Mouse (Mus musculus): Measurements from ENCODE around the gene Arhgap29. TPM values are rescaled to one million over a fixed set of nuclear protein-coding genes. Genes with fewer than 3 reads are reported as not detected.

Arhgap29 gene
- total RNA-seq, 2 experiments from 2014 or later: 1.1 TPM; not detected in 1

DNA sequence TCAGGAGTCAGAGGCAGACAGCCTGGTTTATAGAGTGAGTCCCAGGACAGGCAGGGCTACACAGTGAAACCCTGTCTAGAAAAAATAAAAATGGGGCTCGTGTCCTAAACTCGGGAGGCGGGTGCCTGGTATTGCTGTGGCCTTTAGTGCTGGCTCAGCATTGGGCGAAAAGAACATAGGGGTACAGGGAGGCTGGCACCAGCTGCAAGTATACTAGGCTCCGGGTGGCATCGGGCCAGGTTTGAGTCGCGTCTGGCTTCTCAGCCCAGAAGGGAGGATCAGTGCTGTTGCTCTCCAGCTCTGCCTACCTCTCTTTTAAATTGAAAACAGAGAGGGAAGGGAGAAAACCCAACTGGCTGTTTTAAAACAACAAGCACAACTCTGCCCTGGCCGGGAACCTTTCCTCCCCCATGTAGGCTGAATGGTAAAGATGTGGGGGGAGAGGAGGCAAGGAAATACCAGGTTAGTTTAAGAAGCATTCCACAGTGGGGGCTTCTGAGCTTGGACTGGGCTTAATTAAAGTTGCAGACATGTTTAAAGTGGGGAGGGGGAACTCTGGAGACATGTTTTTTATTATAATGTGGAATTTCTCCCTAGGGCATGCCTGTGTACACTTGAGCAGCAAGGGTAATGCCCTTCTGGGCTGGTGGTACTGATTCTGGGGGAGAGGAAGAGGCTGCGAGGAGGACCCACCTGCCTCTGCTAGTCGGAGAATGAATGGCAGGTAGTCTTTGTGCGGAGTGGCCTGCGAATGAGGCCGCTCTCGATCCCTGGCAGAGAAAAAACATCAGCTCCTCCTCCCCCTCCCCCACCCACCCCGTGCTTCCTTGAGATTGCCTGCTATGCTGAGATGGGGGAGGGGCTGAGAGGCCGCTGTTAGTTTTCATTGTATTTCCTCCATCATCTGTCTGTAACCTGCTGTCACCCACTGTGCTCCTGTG is 95.8 kb downstream of the Arhgap29 start:
- ATAC-seq (replicated peaks; ENCODE audit: low FRiP score, low TSS enrichment, poor library complexity, severe bottlenecking): no peak

DNA sequence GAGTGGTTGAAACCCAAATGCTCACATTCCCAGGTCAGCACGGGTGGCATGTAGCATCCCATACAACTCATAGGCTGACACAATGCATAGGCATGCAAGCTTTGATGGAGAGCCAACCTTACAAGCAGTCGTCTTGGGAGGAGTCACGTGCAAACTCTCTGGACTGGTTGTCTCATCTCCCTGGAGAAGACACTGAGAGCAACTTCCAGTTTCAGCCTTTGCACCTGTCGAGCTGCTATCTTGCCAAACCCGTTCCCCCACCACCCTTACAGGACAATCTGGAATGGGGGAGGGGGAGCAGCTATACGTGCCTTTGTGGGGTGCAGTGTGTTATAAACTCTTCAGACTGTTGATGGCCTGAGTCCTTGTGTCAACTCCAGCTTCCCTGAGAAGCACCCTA is 96.8 kb downstream of the Arhgap29 start:
- no peak for ATAC-seq (replicated peaks; ENCODE audit: low FRiP score, low TSS enrichment, poor library complexity, severe bottlenecking)

- no peak for ATAC-seq (replicated peaks; ENCODE audit: low FRiP score, low TSS enrichment, poor library complexity, severe bottlenecking)
Measured at GRCm38 (mm10) chr3:122058439-122059198, 106.3 kb downstream of the Arhgap29 start.

- ATAC-seq (replicated peaks; ENCODE audit: low FRiP score, low TSS enrichment, poor library complexity, severe bottlenecking): no peak
Measured at GRCm38 (mm10) chr3:122062586-122062985, 110.2 kb downstream of the Arhgap29 start.

DNA sequence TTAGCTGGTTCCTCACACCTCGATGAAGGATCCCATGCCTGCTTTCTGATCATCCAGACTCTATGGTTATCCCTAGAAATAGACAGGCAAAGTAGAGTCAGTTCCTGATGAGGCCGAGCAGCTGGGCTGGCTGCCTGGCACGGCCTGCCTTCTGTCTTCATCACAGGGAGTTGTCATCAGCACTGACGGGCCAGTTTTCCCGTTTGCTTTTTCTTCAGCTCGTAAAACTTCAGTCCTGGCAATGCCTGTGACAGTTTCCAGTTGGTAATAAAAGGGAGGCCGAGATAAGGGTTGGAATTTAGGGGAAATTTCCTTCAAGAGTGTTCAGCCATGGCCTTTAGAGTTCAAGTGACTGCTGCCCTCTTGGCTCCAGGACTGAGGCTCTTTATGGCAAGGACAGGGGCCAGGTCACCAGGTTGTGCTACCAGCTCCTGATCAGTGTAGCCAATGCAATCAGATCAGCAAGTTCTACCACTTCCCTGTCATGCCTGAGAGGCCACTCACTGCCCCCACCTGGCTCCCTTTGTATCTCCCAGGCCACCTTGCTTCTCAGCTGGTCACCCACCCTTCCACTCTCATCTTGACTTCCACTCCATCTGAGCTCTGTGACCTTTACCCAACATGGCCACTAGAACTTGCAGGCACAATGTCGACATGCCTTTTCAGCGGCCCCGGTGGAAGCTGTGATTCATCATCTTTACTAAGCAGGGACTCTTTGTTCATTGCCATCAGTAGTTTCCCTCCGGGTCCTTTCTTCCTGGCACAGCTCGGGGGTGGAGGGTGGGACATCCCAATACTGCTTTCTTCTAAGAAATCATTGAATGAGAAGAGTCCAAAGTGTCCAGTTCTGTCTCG is 112.4 kb downstream of the Arhgap29 start:
- ATAC-seq (replicated peaks; ENCODE audit: low FRiP score, low TSS enrichment, poor library complexity, severe bottlenecking): no peak

Other genes starting within 250 kb of the Arhgap29 start
- gene F3, start 229.0 kb upstream of the Arhgap29 start, total RNA-seq (2014; fragmentation: Nextera tagmentation): not detected in 2 replicates
- gene F3, start 229.0 kb upstream of the Arhgap29 start, total RNA-seq (2017): not detected in 2 replicates
- gene Abcd3, start 137.2 kb upstream of the Arhgap29 start, total RNA-seq (2014; fragmentation: Nextera tagmentation): 21.1 and 29.6 TPM in 2 replicates
- 47.1 and 48.0 TPM in 2 replicates for gene Abcd3, start 137.2 kb upstream of the Arhgap29 start, total RNA-seq (2017)
- not detected in 2 replicates for gene Abca4, start 91.9 kb downstream of the Arhgap29 start, total RNA-seq (2014; fragmentation: Nextera tagmentation)
- gene Abca4, start 91.9 kb downstream of the Arhgap29 start, total RNA-seq (2017): 0.15 TPM in 1 of 2 replicates, not detected in the other